In the genomic region with DNA sequence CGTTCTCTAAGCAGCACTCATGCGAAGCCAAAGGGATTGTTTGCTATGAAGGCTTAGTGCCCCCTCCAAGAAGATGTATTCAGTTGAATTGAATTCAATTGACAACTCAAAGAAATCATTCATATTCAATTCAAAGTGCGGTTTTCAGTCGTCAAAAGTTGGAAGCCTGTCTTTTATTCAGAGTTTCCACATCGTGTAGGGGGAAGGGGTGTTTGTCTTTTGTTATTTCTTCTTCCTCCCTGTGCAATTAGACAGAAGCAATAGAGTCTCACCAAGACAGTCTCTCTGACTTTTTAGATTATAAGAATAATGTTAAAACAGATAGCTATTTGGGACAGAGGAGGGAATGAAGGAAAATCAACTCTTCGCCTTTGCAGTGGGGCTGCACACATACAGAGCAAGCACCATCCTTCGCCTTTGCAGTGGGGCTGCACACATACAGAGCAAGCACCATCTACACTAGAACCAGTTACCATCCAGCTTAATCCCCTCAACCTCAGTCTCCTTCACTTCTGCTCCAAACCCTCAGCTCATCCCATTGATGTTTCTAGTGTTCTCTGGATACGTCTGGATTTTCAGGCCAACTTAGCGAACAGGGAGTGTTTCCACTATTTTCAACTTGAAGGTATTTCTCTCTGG, we compare ENCODE assay signal across 12 mouse cellular contexts.
DNase-seq lines count a peak whose midpoint lies in the region; ATAC-seq and TF ChIP-seq lines count a peak whose summit lies in the region.
"Had no signal": no experiment of that assay in that cellular context is flagged by ENCODE, and none has a peak within 500 bp of the region (broad histone marks: within the 10 kb centered on the region; RNA-seq: fewer than 3 reads in every experiment).

No protein-coding gene starts in this region.

- H3K9me3 ChIP-seq in heart, embryonic 14.5 days (ENCODE audit: control insufficient read depth, low read length), result no peaks in the 10 kb centered on the region
- H3K9me3 ChIP-seq in lung, embryonic 15.5 days, result no peaks in the 10 kb centered on the region
- no peaks in the 10 kb centered on the region for H3K9me3 ChIP-seq in lung, postnatal 0 days (ENCODE audit: low read length)
- H3K9me3 ChIP-seq in forebrain, embryonic 15.5 days, result no peaks in the 10 kb centered on the region
- no peaks in the 10 kb centered on the region; the same call in 1 of the 2 replicates for H3K9me3 ChIP-seq in midbrain, embryonic 14.5 days (ENCODE audit: control insufficient read depth, low read length)

- no peak overlapping the region for H3K4me3 ChIP-seq in heart, embryonic 14.5 days (ENCODE audit: control insufficient read depth in 1 of 2, insufficient read depth in 1 of 2, low read depth in 1 of 2, low read length in 2 of 2)
- no peak overlapping the region for H3K4me3 ChIP-seq in lung, embryonic 15.5 days
- no peak overlapping the region for H3K4me3 ChIP-seq in lung, postnatal 0 days (ENCODE audit: low read depth, low read length)
- no peak overlapping the region for H3K4me3 ChIP-seq in forebrain, embryonic 15.5 days
- no peak overlapping the region for H3K4me3 ChIP-seq in midbrain, embryonic 14.5 days (replicated peaks; ENCODE audit: low read depth, low read length)

- TF ChIP-seq EP300 in lung, postnatal 0 days (IDR thresholded peaks at IDR 0.05), result no peak

- no peak overlapping the region for H3K9ac ChIP-seq in heart, embryonic 14.5 days (ENCODE audit: low read length)
- no peak overlapping the region for H3K9ac ChIP-seq in lung, embryonic 15.5 days
- no peak overlapping the region for H3K9ac ChIP-seq in lung, postnatal 0 days (replicated peaks; ENCODE audit: low read depth)
- no peak overlapping the region for H3K9ac ChIP-seq in forebrain, embryonic 15.5 days (replicated peaks)
- H3K9ac ChIP-seq in midbrain, embryonic 14.5 days (replicated peaks; ENCODE audit: low read length), result no peak overlapping the region

- peak overlapping the region; percentile 67 to 70 for H3K27ac ChIP-seq in heart, embryonic 14.5 days (replicated peaks in 1 of 2; ENCODE audit: control insufficient read depth in 1 of 2, insufficient read depth in 1 of 2, low read depth in 2 of 2, low read length in 2 of 2)
- peak overlapping the region; percentile 82 for H3K27ac ChIP-seq in lung, embryonic 15.5 days
- no peak overlapping the region for H3K27ac ChIP-seq in lung, postnatal 0 days (ENCODE audit: low read length)
- H3K27ac ChIP-seq in forebrain, embryonic 15.5 days (replicated peaks), result peak overlapping the region; percentile 56
- no peak overlapping the region for H3K27ac ChIP-seq in midbrain, embryonic 14.5 days (replicated peaks; ENCODE audit: low read depth, low read length)

- H3K4me2 ChIP-seq in heart, embryonic 14.5 days (ENCODE audit: low read length), result no peak overlapping the region
- H3K4me2 ChIP-seq in lung, embryonic 15.5 days, result no peak overlapping the region
- H3K4me2 ChIP-seq in lung, postnatal 0 days (replicated peaks; ENCODE audit: low read depth, low read length), result no peak overlapping the region
- no peak overlapping the region for H3K4me2 ChIP-seq in forebrain, embryonic 15.5 days (replicated peaks)
- H3K4me2 ChIP-seq in midbrain, embryonic 14.5 days (ENCODE audit: low read length), result no peak overlapping the region

- 0 out of 2 replicates have a peak, but pooled peaks have one; percentile 41 for ATAC-seq in heart, embryonic 14.5 days (ENCODE audit: insufficient number of reproducible peaks, insufficient read depth, low FRiP score, low read depth)
- ATAC-seq in lung, embryonic 15.5 days (ENCODE audit: borderline replicate concordance, extremely low read depth, low FRiP score, low TSS enrichment), result no peak
- ATAC-seq in lung, postnatal 0 days, result no peak
- peak; percentile 55; the same call in 1 of the 2 replicates for ATAC-seq in forebrain, embryonic 15.5 days (replicated peaks)
- no peak for ATAC-seq in midbrain, embryonic 14.5 days (ENCODE audit: low FRiP score, low TSS enrichment)

- DNase-seq in heart, adult 9 months (ENCODE audit: low spot score in 2 of 2), result no peak
- no peak for DNase-seq in lung, postnatal 0 days (ENCODE audit: low spot score)
- DNase-seq in midbrain, embryonic 14.5 days, result peak; percentile 8
- DNase-seq in cerebellum, adult 11 months, result no peak
- no peak for DNase-seq in kidney, adult 9 months
- DNase-seq: B cell, adult 2 months; cerebellum, adult 2 months; right cerebral cortex, adult 18-20 months; thymus, adult 2 months had no signal

- H3K4me1 ChIP-seq in heart, embryonic 14.5 days (ENCODE audit: control insufficient read depth in 2 of 2, insufficient read depth in 2 of 2, low read length in 2 of 2), result peaks cover 11 to 27% of the 10 kb centered on the region in 2 experiments
- H3K4me1 ChIP-seq in lung, embryonic 15.5 days, result no peaks in the 10 kb centered on the region
- no peaks in the 10 kb centered on the region for H3K4me1 ChIP-seq in lung, postnatal 0 days (ENCODE audit: insufficient read depth, low read depth, low read length)
- peaks cover 15% of the 10 kb centered on the region; the same call in 1 of the 2 replicates for H3K4me1 ChIP-seq in forebrain, embryonic 15.5 days
- H3K4me1 ChIP-seq in midbrain, embryonic 14.5 days (ENCODE audit: control insufficient read depth, insufficient read depth, low read length), result 0 out of 2 replicates have a peak, but pooled peaks cover 3% of the 10 kb centered on the region

- TF ChIP-seq CTCF in lung, postnatal 0 days (IDR thresholded peaks at IDR 0.05), result no peak

- 66% methylated on average over 9 of the region's 9 CpGs for WGBS in heart, embryonic 14.5 days
- 57% methylated on average over 9 of the region's 9 CpGs for WGBS in lung, embryonic 15.5 days
- 54% methylated on average over 9 of the region's 9 CpGs for whole genome bisulfite sequencing in lung, postnatal 0 days
- WGBS in forebrain, embryonic 15.5 days, result 33% methylated on average over 9 of the region's 9 CpGs
- 32% methylated on average over 9 of the region's 9 CpGs for WGBS in midbrain, embryonic 14.5 days

- no peaks in the 10 kb centered on the region for H3K27me3 ChIP-seq in heart, embryonic 14.5 days (ENCODE audit: control insufficient read depth, insufficient read depth, low read length)
- H3K27me3 ChIP-seq in lung, embryonic 15.5 days, result no peaks in the 10 kb centered on the region
- H3K27me3 ChIP-seq in lung, postnatal 0 days (replicated peaks; ENCODE audit: insufficient read depth, low read length), result no peaks in the 10 kb centered on the region
- no peaks in the 10 kb centered on the region for H3K27me3 ChIP-seq in forebrain, embryonic 15.5 days
- no peaks in the 10 kb centered on the region for H3K27me3 ChIP-seq in midbrain, embryonic 14.5 days (ENCODE audit: control insufficient read depth, insufficient read depth, low read length)

- no peaks in the 10 kb centered on the region for H3K36me3 ChIP-seq in heart, embryonic 14.5 days (ENCODE audit: control insufficient read depth, insufficient read depth, low read length)
- H3K36me3 ChIP-seq in lung, embryonic 15.5 days, result no peaks in the 10 kb centered on the region
- no peaks in the 10 kb centered on the region for H3K36me3 ChIP-seq in lung, postnatal 0 days (ENCODE audit: insufficient read depth, low read length)
- H3K36me3 ChIP-seq in forebrain, embryonic 15.5 days, result no peaks in the 10 kb centered on the region
- no peaks in the 10 kb centered on the region for H3K36me3 ChIP-seq in midbrain, embryonic 14.5 days (ENCODE audit: control insufficient read depth, insufficient read depth, low read length)

Comparison
In these comparisons a context has a peak if more than half of its experiments do, and no peak if none do; other contexts are left out.
1. H3K27ac ChIP-seq: peak in heart, embryonic 14.5 days (2 of 2), lung, embryonic 15.5 days (single experiment) and forebrain, embryonic 15.5 days (single experiment); none in lung, postnatal 0 days (single experiment) and midbrain, embryonic 14.5 days (single experiment).
2. ATAC-seq: peak in heart, embryonic 14.5 days (single experiment) and forebrain, embryonic 15.5 days (single experiment); none in lung, embryonic 15.5 days (single experiment), lung, postnatal 0 days (single experiment) and midbrain, embryonic 14.5 days (single experiment).